Mouse (Mus musculus) embryonic facial prominence, embryonic 14.5 days (tissue): ENCODE measurements around the gene A930018P22Rik. TPM values are rescaled to one million over a fixed set of nuclear protein-coding genes. Genes with fewer than 3 reads are reported as not detected.

Experiments
- ATAC-seq: fragments of 200-750 bp; cut with Nextera tagmentation; 2 replicates; pipeline ENCODE4 v1.8.0; 2017; ENCODE audit warnings: low read depth, moderate number of reproducible peaks, moderate TSS enrichment
- DNase-seq: peaks from one replicate; pipeline ENCODE4 v3.0.0-alpha.2; 2015; ENCODE audit warnings: low spot score
- H3K27ac ChIP-seq: fragments of 300-500 bp; sonication (generic); replicated peaks from 2 replicates; pipeline ENCODE4 v1.5.1; 2014; ENCODE audit warnings: low read depth, mild to moderate bottlenecking, low read length, moderate library complexity
- H3K27me3 ChIP-seq: fragments of 300-500 bp; sonication (generic); replicated peaks from 2 replicates; pipeline ENCODE4 v1.6.1; 2014; ENCODE audit warnings: low read length; ENCODE audit not compliant: control insufficient read depth, insufficient read depth
- H3K36me3 ChIP-seq: fragments of 300-500 bp; sonication (generic); 2 replicates; pipeline ENCODE4 v1.6.1; 2014; ENCODE audit warnings: low read length, mixed read lengths; ENCODE audit not compliant: control insufficient read depth, insufficient read depth
- H3K4me1 ChIP-seq: fragments of 300-500 bp; sonication (generic); 2 replicates; pipeline ENCODE4 v1.6.1; 2014; ENCODE audit warnings: antibody characterized with exemption, low read length; ENCODE audit not compliant: control insufficient read depth, insufficient read depth
- H3K4me2 ChIP-seq: fragments of 300-500 bp; sonication (generic); 2 replicates; pipeline ENCODE4 v1.6.1; 2014; ENCODE audit warnings: low read depth, mild to moderate bottlenecking, low read length, moderate library complexity, mixed read lengths
- H3K4me3 ChIP-seq: fragments of 300-500 bp; sonication (generic); 2 replicates; pipeline ENCODE4 v1.5.1; 2014; ENCODE audit warnings: low read depth, mild to moderate bottlenecking, low read length
- H3K9ac ChIP-seq: fragments of 300-500 bp; sonication (generic); 2 replicates; pipeline ENCODE4 v1.6.1; 2014; ENCODE audit warnings: low read depth, mild to moderate bottlenecking, low read length, moderate library complexity, mixed read lengths
- H3K9me3 ChIP-seq: fragments of 300-500 bp; sonication (generic); 2 replicates; pipeline ENCODE4 v1.6.1; 2016; ENCODE audit warnings: low read length; ENCODE audit not compliant: control insufficient read depth
- WGBS: fragments of 180-500 bp; shearing (Covaris S2); extraction: QIAGEN DNeasy Blood & Tissue Kit; methylation state at CpG from one replicate; pipeline ENCODE4 v1.1.7; 2014; 5-methylcytosine and 5-hydroxymethylcytosine counted together
- polyA plus RNA-seq: library from polyadenylated mRNA; unstranded; fragments of >200 nt; fragmentation: Nextera tagmentation; extraction: Ambion mirVana; gene quantifications from 2 replicates; pipeline ENCODE4 v1.2.1, GENCODE M21; 2014

Gene A930018P22Rik
- polyA plus RNA-seq, 1 experiment from 2014 or later, result not detected

- H3K27me3 ChIP-seq, result no peaks in the 10 kb centered on the region
- H3K4me3 ChIP-seq, result no peak overlapping the region
- no peak overlapping the region for H3K9ac ChIP-seq
- no peak overlapping the region for H3K27ac ChIP-seq
- H3K36me3 ChIP-seq, result no peaks in the 10 kb centered on the region
- peak; percentile 51 for ATAC-seq
- H3K4me1 ChIP-seq, result no peaks in the 10 kb centered on the region
- 46% methylated on average over 2 of the region's 2 CpGs for WGBS
- H3K9me3 ChIP-seq, result no peaks in the 10 kb centered on the region
- no peak overlapping the region for H3K4me2 ChIP-seq
- peak; percentile 53 for DNase-seq
Measured at GRCm38 (mm10) chr2:104135920-104136319, 13.4 kb downstream of the A930018P22Rik start.

- no peak overlapping the region for H3K27ac ChIP-seq
- no peak overlapping the region for H3K4me2 ChIP-seq
- no peak overlapping the region for H3K4me3 ChIP-seq
- no peak overlapping the region for H3K9ac ChIP-seq
- no peaks in the 10 kb centered on the region for H3K9me3 ChIP-seq
- no peaks in the 10 kb centered on the region for H3K36me3 ChIP-seq
- H3K27me3 ChIP-seq, result no peaks in the 10 kb centered on the region
- DNase-seq (no peak), ATAC-seq (no peak)
- 85% methylated on average over 8 of the region's 8 CpGs for WGBS
- no peaks in the 10 kb centered on the region for H3K4me1 ChIP-seq
Measured at GRCm38 (mm10) chr2:104142140-104142539, 19.6 kb downstream of the A930018P22Rik start.

GRCm38 (mm10) chr2:104144004-104144403 is 21.4 kb downstream of the A930018P22Rik start:
- DNase-seq, result no peak
- WGBS, result 88% methylated on average over 12 of the region's 12 CpGs
- Histone ChIP-seq H3K4me3 (no peak overlapping the region), H3K4me1 (no peaks in the 10 kb centered on the region), H3K9me3 (no peaks in the 10 kb centered on the region), H3K27me3 (no peaks in the 10 kb centered on the region), H3K9ac (no peak overlapping the region), H3K36me3 (no peaks in the 10 kb centered on the region), H3K27ac (no peak overlapping the region), H3K4me2 (no peak overlapping the region)
- no peak for ATAC-seq

GRCm38 (mm10) chr2:104145983-104146382 is 23.4 kb downstream of the A930018P22Rik start:
- no peaks in the 10 kb centered on the region for H3K36me3 ChIP-seq
- no peak overlapping the region for H3K4me2 ChIP-seq
- H3K9ac ChIP-seq, result no peak overlapping the region
- ATAC-seq (no peak), DNase-seq (no peak)
- no peaks in the 10 kb centered on the region for H3K27me3 ChIP-seq
- no peak overlapping the region for H3K27ac ChIP-seq
- no peaks in the 10 kb centered on the region for H3K4me1 ChIP-seq
- no peak overlapping the region for H3K4me3 ChIP-seq
- WGBS, result 62% methylated on average over 1 of the region's 1 CpGs
- no peaks in the 10 kb centered on the region for H3K9me3 ChIP-seq

- WGBS, result 65% methylated on average over 4 of the region's 4 CpGs
- H3K9me3 ChIP-seq, result no peaks in the 10 kb centered on the region
- ATAC-seq (no peak), DNase-seq (peak; percentile 23)
- H3K36me3 ChIP-seq, result no peaks in the 10 kb centered on the region
- no peak overlapping the region for H3K9ac ChIP-seq
- no peak overlapping the region for H3K4me3 ChIP-seq
- no peaks in the 10 kb centered on the region for H3K4me1 ChIP-seq
- H3K27ac ChIP-seq, result no peak overlapping the region
- H3K27me3 ChIP-seq, result no peaks in the 10 kb centered on the region
- H3K4me2 ChIP-seq, result no peak overlapping the region
Measured at GRCm38 (mm10) chr2:104147910-104148561, 25.5 kb downstream of the A930018P22Rik start.

- WGBS, result 68% methylated on average over 6 of the region's 6 CpGs
- Histone ChIP-seq H3K9me3 (no peaks in the 10 kb centered on the region), H3K4me2 (no peak overlapping the region), H3K27ac (no peak overlapping the region), H3K27me3 (no peaks in the 10 kb centered on the region), H3K36me3 (no peaks in the 10 kb centered on the region), H3K4me3 (no peak overlapping the region), H3K4me1 (no peaks in the 10 kb centered on the region), H3K9ac (no peak overlapping the region)
- DNase-seq, result peak; percentile 52
- peak; percentile 41; the same call in 1 of the 2 replicates for ATAC-seq
Measured at GRCm38 (mm10) chr2:104150608-104151397, 28.2 kb downstream of the A930018P22Rik start.

GRCm38 (mm10) chr2:104153345-104153744 is 30.8 kb downstream of the A930018P22Rik start:
- H3K36me3 ChIP-seq, result no peaks in the 10 kb centered on the region
- no peaks in the 10 kb centered on the region for H3K27me3 ChIP-seq
- no peak overlapping the region for H3K4me2 ChIP-seq
- H3K27ac ChIP-seq, result no peak overlapping the region
- H3K4me3 ChIP-seq, result no peak overlapping the region
- no peaks in the 10 kb centered on the region for H3K4me1 ChIP-seq
- H3K9ac ChIP-seq, result no peak overlapping the region
- ATAC-seq (no peak), DNase-seq (no peak)
- WGBS, result 69% methylated on average over 4 of the region's 4 CpGs
- no peaks in the 10 kb centered on the region for H3K9me3 ChIP-seq

- Histone ChIP-seq H3K4me2 (no peak overlapping the region), H3K4me3 (no peak overlapping the region), H3K4me1 (no peaks in the 10 kb centered on the region), H3K36me3 (no peaks in the 10 kb centered on the region), H3K9ac (no peak overlapping the region), H3K9me3 (no peaks in the 10 kb centered on the region), H3K27me3 (no peaks in the 10 kb centered on the region), H3K27ac (no peak overlapping the region)
- no peak for DNase-seq
- no peak for ATAC-seq
- 77% methylated on average over 3 of the region's 3 CpGs for WGBS
Measured at GRCm38 (mm10) chr2:104153876-104154275, 31.3 kb downstream of the A930018P22Rik start.
